Mouse (Mus musculus) hindbrain, embryonic 16.5 days (tissue): ENCODE measurements around the gene Gsk3a. TPM values are rescaled to one million over a fixed set of nuclear protein-coding genes. Genes with fewer than 3 reads are reported as not detected.
A peak's percentile ranks its signal among the peaks of the same experiment; 100 is the strongest.

Source experiments
- ATAC-seq: fragments of 200-750 bp; cut with Nextera tagmentation; 2 replicates; pipeline ENCODE4 v1.8.0; 2017; ENCODE audit warnings: moderate TSS enrichment, moderate library complexity
- H3K27ac ChIP-seq: fragments of 300-500 bp; sonication (generic); 2 replicates; pipeline ENCODE4 v1.5.1; 2014; ENCODE audit warnings: low read depth, mild to moderate bottlenecking, control low read depth, low read length, moderate library complexity
- H3K27me3 ChIP-seq: fragments of 300-500 bp; sonication (generic); replicated peaks from 2 replicates; pipeline ENCODE4 v1.6.1; 2014; ENCODE audit warnings: low read length; ENCODE audit not compliant: control insufficient read depth, insufficient read depth
- H3K36me3 ChIP-seq: fragments of 300-500 bp; sonication (generic); 2 replicates; pipeline ENCODE4 v1.6.1; 2014; ENCODE audit warnings: mild to moderate bottlenecking, low read length, moderate library complexity, mixed read lengths; ENCODE audit not compliant: control insufficient read depth, insufficient read depth
- H3K4me1 ChIP-seq: fragments of 300-500 bp; sonication (generic); 2 replicates; pipeline ENCODE4 v1.6.1; 2014; ENCODE audit warnings: low read depth, low read length; ENCODE audit not compliant: control insufficient read depth, insufficient read depth
- H3K4me2 ChIP-seq: fragments of 300-500 bp; sonication (generic); 2 replicates; pipeline ENCODE4 v1.6.1; 2014; ENCODE audit warnings: mild to moderate bottlenecking, low read length, control low read depth, moderate library complexity
- H3K4me3 ChIP-seq: fragments of 300-500 bp; sonication (generic); 2 replicates; pipeline ENCODE4 v1.5.1; 2014; ENCODE audit warnings: mild to moderate bottlenecking, low read length, control low read depth, moderate library complexity
- H3K9ac ChIP-seq: fragments of 300-500 bp; sonication (generic); 2 replicates; pipeline ENCODE4 v1.6.1; 2014; ENCODE audit warnings: low read depth, mild to moderate bottlenecking, control low read depth, low read length, moderate library complexity
- H3K9me3 ChIP-seq: fragments of 300-500 bp; sonication (generic); 2 replicates; pipeline ENCODE4 v1.6.1; 2014; ENCODE audit warnings: mild to moderate bottlenecking, low read length, moderate library complexity; ENCODE audit not compliant: control insufficient read depth
- WGBS: fragments of 180-500 bp; shearing (Covaris S2); extraction: QIAGEN DNeasy Blood & Tissue Kit; methylation state at CpG from one replicate; pipeline ENCODE4 v1.1.7; 2014; 5-methylcytosine and 5-hydroxymethylcytosine counted together
- polyA plus RNA-seq: library from polyadenylated mRNA; unstranded; fragments of >200 nt; fragmentation: Nextera tagmentation; extraction: Ambion mirVana; gene quantifications from 2 replicates; pipeline ENCODE4 v1.2.1, GENCODE M21; 2015

Gene Gsk3a
- polyA plus RNA-seq, 1 experiment from 2014 or later = 13.0 TPM

DNA sequence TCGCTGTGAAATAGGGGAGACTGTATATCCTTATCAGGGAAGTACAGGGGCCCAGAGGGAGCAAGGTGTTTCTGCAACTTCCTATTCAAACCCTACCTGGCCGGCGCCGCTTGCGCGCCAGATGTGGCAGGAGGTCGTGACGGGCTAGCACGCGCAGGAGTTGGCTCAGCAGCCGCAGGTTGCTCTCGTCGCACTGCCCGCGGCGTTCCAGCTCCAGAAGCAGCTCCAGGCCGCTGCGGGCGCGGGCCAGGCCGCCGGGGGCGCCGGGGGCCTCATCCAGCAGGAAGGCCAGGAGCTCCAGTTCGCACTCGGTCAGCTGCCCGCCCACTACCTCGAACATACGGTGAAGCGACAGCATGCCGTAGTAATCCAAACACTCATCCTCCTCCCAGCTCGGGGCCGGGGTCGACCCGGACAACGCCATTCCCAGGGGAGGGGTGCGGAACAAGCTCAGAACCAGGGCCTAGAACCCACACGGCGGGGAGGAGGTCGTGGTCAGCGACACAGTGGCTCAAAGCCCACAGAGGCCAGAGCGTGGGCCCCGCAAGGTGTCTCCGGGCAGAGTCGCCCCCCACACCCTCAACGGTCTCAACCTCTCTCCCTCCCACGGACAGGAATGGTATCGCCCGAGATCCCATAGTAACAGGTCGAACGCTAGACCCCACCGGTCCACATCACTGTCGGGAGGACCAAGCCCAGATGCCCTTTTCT is 18.8 kb downstream of the Gsk3a start:
- Histone ChIP-seq H3K4me1 (peaks cover 27% of the 10 kb centered on the region), H3K4me2 (peak overlapping the region; percentile 92), H3K27ac (peak overlapping the region; percentile 81), H3K9ac (peak overlapping the region; percentile 82), H3K27me3 (no peaks in the 10 kb centered on the region), H3K4me3 (peak overlapping the region; percentile 78), H3K36me3 (no peaks in the 10 kb centered on the region), H3K9me3 (no peaks in the 10 kb centered on the region)
- WGBS = under 1% methylated on average over 52 of the region's 53 CpGs
- peak; percentile 5; the same call in 1 of the 2 replicates for ATAC-seq

DNA sequence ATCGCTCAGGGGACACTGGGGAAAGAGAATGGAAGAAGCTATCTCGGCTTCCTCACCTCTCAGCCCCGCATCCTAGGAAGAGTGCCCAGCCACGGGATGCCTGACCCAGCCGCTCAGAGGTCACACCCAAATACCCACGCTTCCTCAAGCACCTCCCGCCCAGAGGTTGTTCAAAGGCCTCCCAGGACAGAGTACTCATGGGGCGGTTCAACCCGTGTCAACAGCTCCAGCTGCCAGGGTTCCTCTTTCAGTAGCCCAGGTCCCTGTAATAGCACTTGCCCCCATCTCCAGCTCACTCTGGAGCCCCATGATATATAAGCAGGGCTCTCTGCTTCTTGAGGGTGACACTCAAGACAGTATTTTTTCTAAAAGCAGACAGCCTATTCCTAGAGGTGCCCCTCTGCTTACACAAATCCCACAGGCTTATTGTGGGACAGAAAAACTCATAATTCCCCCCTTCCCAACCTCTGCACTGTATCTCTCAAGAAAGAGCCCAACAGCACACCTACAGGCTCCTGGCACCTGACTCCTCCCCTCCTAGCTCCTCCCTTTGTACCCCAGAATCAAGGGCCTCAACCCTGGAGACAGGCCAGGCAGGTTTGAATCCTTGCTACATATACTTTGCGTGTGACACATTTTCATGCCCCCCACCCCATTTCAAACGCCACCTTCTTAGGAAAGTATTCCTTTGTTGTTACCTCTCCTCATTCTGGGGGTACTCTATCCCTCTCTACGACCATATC is 19.8 kb downstream of the Gsk3a start:
- no peak overlapping the region for H3K9ac ChIP-seq
- no peak overlapping the region for H3K4me3 ChIP-seq
- peak overlapping the region; percentile 92 for H3K4me2 ChIP-seq
- no peaks in the 10 kb centered on the region for H3K36me3 ChIP-seq
- no peak overlapping the region for H3K27ac ChIP-seq
- H3K27me3 ChIP-seq = no peaks in the 10 kb centered on the region
- no peak for ATAC-seq
- H3K9me3 ChIP-seq = no peaks in the 10 kb centered on the region
- peaks cover 27% of the 10 kb centered on the region for H3K4me1 ChIP-seq
- WGBS = 66% methylated on average over 12 of the region's 12 CpGs

DNA sequence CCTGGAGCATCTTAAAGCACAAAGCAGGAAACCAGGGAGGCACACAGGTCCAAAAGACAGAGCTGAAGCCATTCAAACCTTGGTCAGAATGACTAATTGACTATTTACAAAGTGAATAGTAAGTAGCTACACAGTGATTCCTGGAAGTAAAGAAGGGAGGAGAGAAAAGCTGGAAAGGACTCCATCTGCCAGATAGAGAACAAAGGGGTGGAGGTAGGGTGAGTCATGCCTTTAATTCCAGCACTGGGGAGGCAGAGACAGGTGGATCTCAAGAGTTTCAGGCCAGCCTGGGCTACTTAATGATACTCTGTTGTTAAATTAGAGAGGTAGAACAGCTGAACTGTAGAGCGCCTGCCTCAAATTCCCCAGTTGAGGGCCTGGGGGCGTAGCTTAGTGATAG is 23.5 kb downstream of the Gsk3a start:
- Histone ChIP-seq H3K4me1 (peaks cover 10% of the 10 kb centered on the region), H3K27me3 (no peaks in the 10 kb centered on the region), H3K4me2 (no peak overlapping the region), H3K27ac (no peak overlapping the region), H3K4me3 (no peak overlapping the region), H3K36me3 (peaks cover 11% of the 10 kb centered on the region; the same call in 1 of the 2 replicates), H3K9me3 (no peaks in the 10 kb centered on the region), H3K9ac (no peak overlapping the region)
- WGBS = 92% methylated on average over 2 of the region's 2 CpGs
- no peak for ATAC-seq

DNA sequence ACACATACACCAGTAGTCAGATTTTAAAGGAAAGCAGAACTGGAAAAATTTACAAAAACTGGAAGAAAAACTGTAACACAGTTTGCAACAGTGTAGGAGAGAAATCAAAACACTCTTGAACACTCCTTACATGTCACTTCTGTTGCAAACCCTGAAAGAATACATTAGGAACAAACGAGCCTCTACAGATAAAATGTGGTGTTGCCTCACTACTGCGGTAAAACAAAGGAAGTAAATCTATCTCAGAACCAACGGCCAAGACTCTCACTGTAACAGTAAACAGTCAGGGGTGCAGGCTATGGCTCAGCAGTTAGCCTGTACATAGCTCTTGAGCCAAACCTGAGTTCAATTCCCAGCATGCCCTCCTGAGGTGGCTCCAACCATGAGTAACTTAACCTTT is 24.6 kb downstream of the Gsk3a start:
- H3K9ac ChIP-seq = no peak overlapping the region
- H3K36me3 ChIP-seq = peaks cover 11% of the 10 kb centered on the region
- H3K4me3 ChIP-seq = no peak overlapping the region
- H3K4me1 ChIP-seq = peaks cover 3% of the 10 kb centered on the region
- no peak overlapping the region for H3K4me2 ChIP-seq
- ATAC-seq = no peak
- no peak overlapping the region for H3K27ac ChIP-seq
- no peaks in the 10 kb centered on the region for H3K9me3 ChIP-seq
- 85% methylated on average over 3 of the region's 3 CpGs for whole genome bisulfite sequencing
- H3K27me3 ChIP-seq = no peaks in the 10 kb centered on the region

DNA sequence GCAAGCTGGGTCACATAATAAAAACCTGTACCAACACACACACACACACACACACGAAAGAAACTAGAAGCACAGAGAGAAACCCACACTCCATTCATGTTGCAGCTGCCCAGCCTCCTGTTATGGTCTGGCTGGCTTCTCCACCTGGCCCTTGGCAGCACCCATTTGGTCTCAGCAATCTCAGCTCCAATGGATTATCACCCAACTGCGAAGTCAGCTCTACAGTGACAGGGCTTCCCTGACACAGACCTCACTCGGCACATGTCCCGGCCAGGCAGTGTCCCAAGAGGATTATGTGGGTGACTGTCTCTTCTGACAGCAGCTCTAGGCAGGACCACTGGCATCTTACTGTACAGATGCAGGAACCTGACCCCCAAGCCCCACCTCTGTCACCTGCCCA is 27.2 kb downstream of the Gsk3a start:
- Histone ChIP-seq H3K4me2 (no peak overlapping the region), H3K27ac (no peak overlapping the region), H3K4me1 (no peaks in the 10 kb centered on the region), H3K27me3 (no peaks in the 10 kb centered on the region), H3K9ac (no peak overlapping the region), H3K36me3 (peaks cover 11% of the 10 kb centered on the region), H3K9me3 (no peaks in the 10 kb centered on the region), H3K4me3 (no peak overlapping the region)
- WGBS = 85% methylated on average over 4 of the region's 4 CpGs
- ATAC-seq = no peak

DNA sequence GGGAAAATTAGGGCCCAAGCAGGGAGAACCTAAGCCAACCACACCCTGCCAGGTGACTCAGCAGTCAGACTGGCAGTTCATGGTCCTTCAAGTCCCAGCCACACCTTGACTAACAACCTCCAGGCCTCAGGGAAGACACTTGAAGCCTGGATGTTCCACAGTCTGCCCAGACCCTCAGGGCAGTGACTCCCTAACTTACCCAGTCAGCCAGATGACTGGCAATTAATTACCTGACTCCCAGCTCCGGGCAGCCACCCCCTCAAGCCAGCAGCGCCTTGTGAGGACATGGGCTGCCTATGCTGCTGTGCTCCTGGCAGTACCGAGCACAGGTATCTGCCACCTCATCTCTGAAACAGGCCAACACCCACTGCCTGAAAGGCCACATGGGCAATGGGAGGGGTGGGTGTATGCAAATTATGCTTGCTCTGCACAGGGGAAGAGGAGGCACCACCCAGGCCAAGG is 28.5 kb downstream of the Gsk3a start:
- no peak overlapping the region for H3K27ac ChIP-seq
- no peaks in the 10 kb centered on the region for H3K9me3 ChIP-seq
- H3K36me3 ChIP-seq = peaks cover 11% of the 10 kb centered on the region
- H3K4me1 ChIP-seq = no peaks in the 10 kb centered on the region
- 73% methylated on average over 3 of the region's 3 CpGs for WGBS
- H3K9ac ChIP-seq = no peak overlapping the region
- no peak for ATAC-seq
- no peak overlapping the region for H3K4me3 ChIP-seq
- H3K27me3 ChIP-seq = no peaks in the 10 kb centered on the region
- H3K4me2 ChIP-seq = no peak overlapping the region

DNA sequence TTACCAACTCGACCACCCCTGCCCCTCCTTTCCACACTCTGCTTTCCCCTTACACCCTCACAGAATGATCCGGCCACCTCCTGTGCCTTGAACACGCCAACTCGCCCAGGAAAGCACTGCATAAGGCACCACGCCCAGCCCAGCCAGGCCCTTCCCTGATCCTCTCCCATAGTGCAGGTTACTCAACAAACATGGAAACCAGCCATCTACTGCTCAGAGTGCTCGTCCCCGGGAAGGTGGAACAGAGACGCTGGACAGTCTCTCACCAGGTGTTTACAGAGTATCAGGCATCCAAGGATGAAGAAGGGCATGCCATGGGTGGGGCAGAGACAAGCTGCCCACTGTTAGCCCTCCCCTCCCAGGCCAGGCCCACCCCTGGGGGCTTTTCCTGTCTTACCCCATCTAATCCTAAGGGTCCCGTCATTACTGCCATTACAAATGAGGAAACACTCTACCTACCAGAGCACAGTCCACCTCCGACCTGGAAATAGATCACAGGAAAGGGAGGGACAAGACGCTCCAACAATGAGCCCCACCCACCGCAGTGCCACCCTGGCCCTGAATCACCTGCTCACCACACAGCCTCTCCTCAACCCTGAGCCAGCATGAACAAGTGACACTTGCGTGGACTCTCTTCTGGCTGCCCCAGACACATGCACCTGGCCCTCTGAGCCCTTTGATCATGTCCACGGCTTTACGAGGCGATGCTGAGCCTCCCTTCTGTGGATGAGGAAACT is 31.4 kb downstream of the Gsk3a start:
- Histone ChIP-seq H3K4me3 (no peak overlapping the region), H3K27me3 (no peaks in the 10 kb centered on the region), H3K4me1 (no peaks in the 10 kb centered on the region), H3K4me2 (no peak overlapping the region), H3K27ac (no peak overlapping the region), H3K36me3 (peaks cover 26% of the 10 kb centered on the region), H3K9me3 (no peaks in the 10 kb centered on the region), H3K9ac (no peak overlapping the region)
- 89% methylated on average over 16 of the region's 16 CpGs for WGBS
- ATAC-seq = no peak

DNA sequence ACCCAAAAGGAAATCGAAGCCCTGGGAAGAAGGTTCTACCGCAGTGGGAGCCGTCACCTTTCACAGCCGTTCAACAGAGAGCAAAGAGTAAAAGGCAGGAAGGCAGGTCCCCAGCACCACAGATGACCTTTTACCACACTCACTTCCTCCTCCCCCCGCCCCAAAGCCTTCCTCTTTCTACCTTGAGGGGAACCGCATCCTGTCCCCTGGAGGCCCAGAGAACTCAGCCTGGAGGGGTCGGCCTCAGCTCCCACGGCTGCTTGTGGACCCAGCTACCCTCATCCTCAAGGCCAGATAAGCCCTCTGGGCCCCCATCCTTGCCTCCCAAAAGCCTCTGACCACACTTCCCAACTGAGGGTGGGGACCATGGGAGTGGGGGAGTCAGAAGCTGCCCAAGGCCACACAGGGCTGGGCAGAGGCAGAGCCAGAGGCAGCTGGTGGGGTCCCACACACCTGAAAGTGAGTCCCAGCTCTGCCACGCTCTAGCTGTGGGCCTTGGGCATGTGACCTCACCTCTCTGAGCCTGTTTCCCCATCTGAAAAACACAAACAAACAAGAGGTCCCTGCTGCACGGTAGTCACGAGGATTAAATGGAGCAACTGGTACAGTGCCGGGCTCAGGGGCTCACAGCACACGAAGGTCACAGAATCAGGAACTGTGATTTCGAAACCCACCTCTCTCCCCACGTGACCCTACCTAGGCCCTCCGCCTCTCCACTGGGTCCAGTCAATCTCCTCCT is 32.1 kb downstream of the Gsk3a start:
- H3K4me2 ChIP-seq = no peak overlapping the region
- H3K4me3 ChIP-seq = no peak overlapping the region
- H3K27ac ChIP-seq = no peak overlapping the region
- no peak for ATAC-seq
- H3K4me1 ChIP-seq = no peaks in the 10 kb centered on the region
- H3K27me3 ChIP-seq = no peaks in the 10 kb centered on the region
- peaks cover 23% of the 10 kb centered on the region for H3K36me3 ChIP-seq
- no peaks in the 10 kb centered on the region for H3K9me3 ChIP-seq
- 86% methylated on average over 16 of the region's 16 CpGs for WGBS
- no peak overlapping the region for H3K9ac ChIP-seq
